Mouse (Mus musculus) intestine, postnatal 0 days (tissue): ENCODE measurements around the gene Mmadhc. TPM values are rescaled to one million over a fixed set of nuclear protein-coding genes. Genes with fewer than 3 reads are reported as not detected.

Experiments used
- ATAC-seq: fragments of 200-750 bp; cut with Nextera tagmentation; 2 replicates; pipeline ENCODE4 v1.8.0; 2017; ENCODE audit warnings: mild to moderate bottlenecking, moderate TSS enrichment, moderate library complexity
- H3K27ac ChIP-seq: fragments of 300-500 bp; sonication (generic); 2 replicates; pipeline ENCODE4 v1.5.1; 2014; ENCODE audit warnings: mild to moderate bottlenecking, low read depth, low read length, moderate library complexity
- H3K27me3 ChIP-seq: fragments of 300-500 bp; sonication (generic); replicated peaks from 2 replicates; pipeline ENCODE4 v1.6.1; 2014; ENCODE audit warnings: low read length, mixed read lengths; ENCODE audit not compliant: control insufficient read depth, insufficient read depth
- H3K36me3 ChIP-seq: fragments of 300-500 bp; sonication (generic); 2 replicates; pipeline ENCODE4 v1.6.1; 2014; ENCODE audit warnings: mild to moderate bottlenecking, moderate library complexity; ENCODE audit not compliant: control insufficient read depth, insufficient read depth
- H3K4me1 ChIP-seq: fragments of 300-500 bp; sonication (generic); replicated peaks from 2 replicates; pipeline ENCODE4 v1.6.1; 2014; ENCODE audit warnings: antibody characterized with exemption, low read length, mixed read lengths; ENCODE audit not compliant: control insufficient read depth, insufficient read depth
- H3K4me2 ChIP-seq: fragments of 300-500 bp; sonication (generic); replicated peaks from 2 replicates; pipeline ENCODE4 v1.6.1; 2014; ENCODE audit warnings: low read depth, mild to moderate bottlenecking, moderate library complexity
- H3K4me3 ChIP-seq: fragments of 300-500 bp; sonication (generic); 2 replicates; pipeline ENCODE4 v1.5.1; 2014; ENCODE audit warnings: low read depth, low read length
- H3K9ac ChIP-seq: fragments of 300-500 bp; sonication (generic); 2 replicates; pipeline ENCODE4 v1.6.1; 2014; ENCODE audit warnings: mild to moderate bottlenecking, low read depth, low read length
- H3K9me3 ChIP-seq: fragments of 300-500 bp; sonication (generic); 2 replicates; pipeline ENCODE4 v1.6.1; 2016; ENCODE audit warnings: mixed run types; ENCODE audit not compliant: control insufficient read depth
- CTCF ChIP-seq: sonication (generic); IDR thresholded peaks from 2 replicates; pipeline ENCODE4 v1.5.1; 2016; ENCODE audit warnings: low read depth, mild to moderate bottlenecking, control low read depth, antibody characterized with exemption, moderate library complexity
- WGBS: fragments of 180-500 bp; shearing (Covaris S2); extraction: QIAGEN DNeasy Blood & Tissue Kit; methylation state at CpG from one replicate; pipeline ENCODE4 v1.1.7; 2014; 5-methylcytosine and 5-hydroxymethylcytosine counted together
- polyA plus RNA-seq: library from polyadenylated mRNA; unstranded; fragments of >200 nt; fragmentation: Nextera tagmentation; extraction: Ambion mirVana; gene quantifications from 2 replicates; pipeline ENCODE4 v1.2.1, GENCODE M21; 2015

Mmadhc gene
- polyA plus RNA-seq, 1 experiment from 2014 or later: 107 TPM

DNA sequence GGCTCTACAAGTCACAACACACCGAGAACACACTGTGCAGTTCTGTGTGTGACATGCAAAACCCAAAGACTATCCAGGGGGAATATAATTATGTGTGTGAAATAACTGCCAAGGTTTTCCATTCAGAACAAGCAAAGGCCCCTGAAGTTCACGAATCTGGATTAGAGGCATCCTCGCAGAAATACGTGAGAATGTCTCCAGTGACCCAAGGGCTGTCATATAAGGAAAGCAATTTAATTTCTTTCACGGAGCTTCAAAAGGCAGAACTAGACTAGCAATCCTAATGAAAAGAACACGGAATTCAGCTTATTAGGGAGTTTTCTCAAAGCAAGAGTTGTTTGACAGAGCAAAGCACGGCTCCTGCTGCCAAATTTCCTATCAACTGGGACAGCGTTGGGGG, 63.1 kb downstream of the Mmadhc start:
- Histone ChIP-seq H3K27me3 (no peaks in the 10 kb centered on the region), H3K36me3 (no peaks in the 10 kb centered on the region), H3K27ac (no peak overlapping the region), H3K4me2 (no peak overlapping the region), H3K4me3 (no peak overlapping the region), H3K4me1 (no peaks in the 10 kb centered on the region), H3K9me3 (no peaks in the 10 kb centered on the region), H3K9ac (no peak overlapping the region)
- ATAC-seq: no peak
- WGBS: 80% methylated on average over 8 of the region's 8 CpGs
- no peak for TF ChIP-seq CTCF

Other genes with a start within 250 kb of the Mmadhc start
- gene Lypd6, start 230.4 kb downstream of the Mmadhc start, polyA plus RNA-seq: 1.9 and 2.7 TPM in 2 replicates